Mouse (Mus musculus) R1 (cell line): ENCODE data around the gene Cldn7.
A peak's percentile ranks its signal among the peaks of the same experiment; 100 is the strongest.

Source experiments
- DNase-seq: peaks from one replicate; pipeline ENCODE4 v3.0.0-alpha.2; 2018; ENCODE audit warnings: low read depth, low spot score

Cldn7 gene

GRCm38 (mm10) chr11:69953267-69953915 is 11.2 kb upstream of the Cldn7 start:
- DNase-seq = no peak

GRCm38 (mm10) chr11:69955618-69956017 is 9.0 kb upstream of the Cldn7 start:
- DNase-seq = peak; percentile 40

- DNase-seq = no peak
These were observed 8.4 kb upstream of the Cldn7 start for GRCm38 (mm10) chr11:69956218-69956617.

- peak; percentile 86 for DNase-seq
These were observed 4.0 kb upstream of the Cldn7 start for GRCm38 (mm10) chr11:69960616-69961015.

- DNase-seq = no peak
These were observed 2.7 kb upstream of the Cldn7 start for GRCm38 (mm10) chr11:69961841-69962240.

GRCm38 (mm10) chr11:69965271-69966005 is 859 bp downstream of the Cldn7 start:
- DNase-seq = no peak

- peak; percentile 68 for DNase-seq
These were observed 1.7 kb downstream of the Cldn7 start for GRCm38 (mm10) chr11:69966006-69966859.

- peak; percentile 45 for DNase-seq
These were observed 2.4 kb downstream of the Cldn7 start for GRCm38 (mm10) chr11:69966860-69967517.

GRCm38 (mm10) chr11:69968793-69969192 is 4.2 kb downstream of the Cldn7 start:
- no peak for DNase-seq

- no peak for DNase-seq
These were observed 5.6 kb downstream of the Cldn7 start for GRCm38 (mm10) chr11:69970222-69970621.

- no peak for DNase-seq
These were observed 6.2 kb downstream of the Cldn7 start for GRCm38 (mm10) chr11:69970775-69971174.

GRCm38 (mm10) chr11:69974907-69975306 is 10.3 kb downstream of the Cldn7 start:
- no peak for DNase-seq

GRCm38 (mm10) chr11:69976271-69976670 is 11.7 kb downstream of the Cldn7 start:
- DNase-seq = no peak

- DNase-seq = no peak
These were observed 15.2 kb downstream of the Cldn7 start for GRCm38 (mm10) chr11:69979827-69980195.

GRCm38 (mm10) chr11:69980196-69981140 is 15.9 kb downstream of the Cldn7 start:
- DNase-seq = peak; percentile 100

- DNase-seq = no peak
These were observed 16.7 kb downstream of the Cldn7 start, which contains the start of gene Ctdnep1 for GRCm38 (mm10) chr11:69981141-69981762. Ctdnep1 (plus strand) TSS chr11:69981156.

GRCm38 (mm10) chr11:69982225-69982624 is 17.6 kb downstream of the Cldn7 start, which contains the start of gene Elp5:
Elp5 (minus strand) TSS chr11:69982517.
- DNase-seq = no peak

- DNase-seq = no peak
These were observed 18.3 kb downstream of the Cldn7 start for GRCm38 (mm10) chr11:69982877-69983276.

GRCm38 (mm10) chr11:69983377-69983776 is 18.8 kb downstream of the Cldn7 start:
- DNase-seq = no peak

- no peak for DNase-seq
These were observed 19.9 kb downstream of the Cldn7 start for GRCm38 (mm10) chr11:69984431-69984830.
